22 mouse cellular contexts compared by ENCODE assay signal in genomic region chr1:68780032-68780431, GRCm38 (mm10).
DNase-seq lines count a peak whose midpoint lies in the region; ATAC-seq and TF ChIP-seq lines count a peak whose summit lies in the region.
"Had no signal": no experiment of that assay in that cellular context is flagged by ENCODE, and none has a peak within 500 bp of the region (broad histone marks: within the 10 kb centered on the region; RNA-seq: fewer than 3 reads in every experiment).

No protein-coding gene starts in this region.

- peak overlapping the region; percentile 39 for H3K4me2 ChIP-seq in heart, embryonic 15.5 days
- no peak overlapping the region for H3K4me2 ChIP-seq in forebrain, embryonic 14.5 days (ENCODE audit: low read length)
- no peak overlapping the region for H3K4me2 ChIP-seq in midbrain, embryonic 15.5 days
- H3K4me2 ChIP-seq: forebrain, embryonic 15.5 days; liver, embryonic 13.5 days had no signal

- ATAC-seq in heart, embryonic 15.5 days (replicated peaks; ENCODE audit: insufficient number of reproducible peaks, insufficient read depth, low FRiP score, low read depth), result peak; percentile 55; the same call in 1 of the 2 replicates
- ATAC-seq in forebrain, embryonic 14.5 days, result no peak
- ATAC-seq in midbrain, embryonic 15.5 days (replicated peaks), result no peak
- ATAC-seq: forebrain, embryonic 15.5 days; hindbrain, embryonic 16.5 days; intestine, postnatal 0 days; midbrain, embryonic 16.5 days had no signal

- WGBS in heart, embryonic 15.5 days, result 54% methylated on average over 1 of the region's 1 CpGs
- WGBS in heart, adult 2 months, result 68% methylated on average over 1 of the region's 1 CpGs
- WGBS in liver, adult 2 months, result 100% methylated on average over 1 of the region's 1 CpGs
- WGBS in forebrain, embryonic 14.5 days, result 94% methylated on average over 1 of the region's 1 CpGs
- WGBS in midbrain, embryonic 15.5 days, result 92% methylated on average over 1 of the region's 1 CpGs

- H3K9ac ChIP-seq in heart, embryonic 15.5 days, result no peak overlapping the region
- H3K9ac ChIP-seq in heart, adult 2 months (ENCODE audit: low read depth, low read length), result no peak overlapping the region
- H3K9ac ChIP-seq in liver, adult 2 months (ENCODE audit: low read depth, low read length), result no peak overlapping the region
- H3K9ac ChIP-seq in forebrain, embryonic 14.5 days (ENCODE audit: low read length), result no peak overlapping the region
- H3K9ac ChIP-seq in midbrain, embryonic 15.5 days, result no peak overlapping the region
- H3K9ac ChIP-seq: forebrain, embryonic 15.5 days; liver, embryonic 13.5 days had no signal

- no peaks in the 10 kb centered on the region for H3K36me3 ChIP-seq in heart, embryonic 15.5 days
- no peaks in the 10 kb centered on the region for H3K36me3 ChIP-seq in heart, adult 2 months (ENCODE audit: control insufficient read depth, insufficient read depth, low read length)
- no peaks in the 10 kb centered on the region for H3K36me3 ChIP-seq in liver, adult 2 months (ENCODE audit: control insufficient read depth, insufficient read depth, low read length)
- no peaks in the 10 kb centered on the region for H3K36me3 ChIP-seq in forebrain, embryonic 14.5 days (ENCODE audit: control insufficient read depth, insufficient read depth, low read length)
- H3K36me3 ChIP-seq in midbrain, embryonic 15.5 days (replicated peaks), result no peaks in the 10 kb centered on the region
- H3K36me3 ChIP-seq: embryonic facial prominence, embryonic 10.5 days; forebrain, embryonic 15.5 days; limb, embryonic 10.5 days; liver, embryonic 13.5 days had no signal

- no peaks in the 10 kb centered on the region for H3K79me2 ChIP-seq in heart, adult 2 months (replicated peaks; ENCODE audit: control insufficient read depth, insufficient read depth, low read length)
- H3K79me2 ChIP-seq in liver, adult 2 months (ENCODE audit: control insufficient read depth, insufficient read depth, low read length), result no peaks in the 10 kb centered on the region

- H3K9me3 ChIP-seq in heart, embryonic 15.5 days (replicated peaks), result no peaks in the 10 kb centered on the region
- H3K9me3 ChIP-seq in forebrain, embryonic 14.5 days (replicated peaks; ENCODE audit: control insufficient read depth, low read length), result no peaks in the 10 kb centered on the region
- no peaks in the 10 kb centered on the region for H3K9me3 ChIP-seq in midbrain, embryonic 15.5 days
- H3K9me3 ChIP-seq: embryonic facial prominence, embryonic 10.5 days; forebrain, embryonic 15.5 days; limb, embryonic 10.5 days; liver, embryonic 13.5 days had no signal

- TF ChIP-seq POLR2A in heart, adult 2 months (IDR thresholded peaks at IDR 0.05; ENCODE audit: insufficient read depth, low read depth, low read length), result no peak
- no peak for TF ChIP-seq POLR2A in liver, adult 2 months (IDR thresholded peaks at IDR 0.05; ENCODE audit: extremely low read depth, insufficient read depth, low read length)

- no peak for DNase-seq in heart, adult 2 months
- peak; percentile 16 for DNase-seq in liver, adult 2 months (ENCODE audit: extremely low read depth, low read depth, low spot score)
- no peak for DNase-seq in liver
- DNase-seq in Muller cell, postnatal 12 days (ENCODE audit: inconsistent ontology term), result peak; percentile 29
- peak; percentile 4 to 20 for DNase-seq in heart, postnatal 10 days
- no peak for DNase-seq in forebrain, embryonic 14.5 days (ENCODE audit: low spot score)
- DNase-seq: adrenal gland, postnatal 36 days; cerebellum, adult 2 months; liver, embryonic 13.5 days; retina, postnatal 1 day; right cerebral cortex, postnatal 4 days; thymus, postnatal 14 days had no signal

- peaks cover 9% of the 10 kb centered on the region for H3K4me1 ChIP-seq in heart, embryonic 15.5 days (replicated peaks)
- no peaks in the 10 kb centered on the region for H3K4me1 ChIP-seq in heart, adult 2 months (ENCODE audit: control insufficient read depth, insufficient read depth, low read length)
- no peaks in the 10 kb centered on the region for H3K4me1 ChIP-seq in liver, adult 2 months (ENCODE audit: control insufficient read depth, insufficient read depth, low read length)
- no peaks in the 10 kb centered on the region for H3K4me1 ChIP-seq in forebrain, embryonic 14.5 days (ENCODE audit: control insufficient read depth, insufficient read depth, low read length)
- no peaks in the 10 kb centered on the region for H3K4me1 ChIP-seq in midbrain, embryonic 15.5 days
- H3K4me1 ChIP-seq: forebrain, embryonic 15.5 days; limb, embryonic 10.5 days; liver, embryonic 13.5 days had no signal

- no peak overlapping the region for H3K4me3 ChIP-seq in heart, embryonic 15.5 days
- H3K4me3 ChIP-seq in heart, adult 2 months, result no peak overlapping the region
- H3K4me3 ChIP-seq in liver, adult 2 months (ENCODE audit: insufficient read depth, low read depth, low read length), result no peak overlapping the region
- no peak overlapping the region for H3K4me3 ChIP-seq in forebrain, embryonic 14.5 days (ENCODE audit: low read depth, low read length)
- H3K4me3 ChIP-seq in midbrain, embryonic 15.5 days, result no peak overlapping the region
- H3K4me3 ChIP-seq: embryonic facial prominence, embryonic 10.5 days; erythroblast, embryonic 14.5 days; forebrain, embryonic 15.5 days; left cerebral cortex, adult 2 months; limb, embryonic 10.5 days; liver, embryonic 13.5 days had no signal

- no peak for TF ChIP-seq EP300 in heart, adult 2 months (IDR thresholded peaks at IDR 0.05; ENCODE audit: insufficient read depth, low read depth, low read length)

- H3K27ac ChIP-seq in heart, embryonic 15.5 days, result peak overlapping the region; percentile 64
- H3K27ac ChIP-seq in heart, adult 2 months, result no peak overlapping the region
- H3K27ac ChIP-seq in liver, adult 2 months (replicated peaks; ENCODE audit: insufficient read depth, low read depth, low read length), result no peak overlapping the region
- H3K27ac ChIP-seq in forebrain, embryonic 14.5 days (ENCODE audit: low read depth, low read length), result no peak overlapping the region
- H3K27ac ChIP-seq in midbrain, embryonic 15.5 days, result no peak overlapping the region
- H3K27ac ChIP-seq: embryonic facial prominence, embryonic 10.5 days; forebrain, embryonic 15.5 days; left cerebral cortex, adult 2 months; limb, embryonic 10.5 days; liver, embryonic 13.5 days had no signal

- H3K27me3 ChIP-seq in heart, embryonic 15.5 days, result no peaks in the 10 kb centered on the region
- no peaks in the 10 kb centered on the region for H3K27me3 ChIP-seq in heart, adult 2 months (ENCODE audit: control insufficient read depth, insufficient read depth, low read length)
- no peaks in the 10 kb centered on the region for H3K27me3 ChIP-seq in liver, adult 2 months (ENCODE audit: control insufficient read depth, insufficient read depth, low read length)
- H3K27me3 ChIP-seq in forebrain, embryonic 14.5 days (replicated peaks; ENCODE audit: control insufficient read depth, insufficient read depth, low read length), result no peaks in the 10 kb centered on the region
- no peaks in the 10 kb centered on the region for H3K27me3 ChIP-seq in midbrain, embryonic 15.5 days (replicated peaks)
- H3K27me3 ChIP-seq: forebrain, embryonic 15.5 days; liver, embryonic 13.5 days had no signal

- intact Hi-C loops in heart, adult 2 months (cut with DNase I), result loop anchor here (10.0 kb wide), 1 partner anchor 325 kb away; the partner anchor contains the start of gene Erbb4
- intact Hi-C loops in heart, postnatal 10 days (cut with DNase I), result loop anchor here (10.0 kb wide), 1 partner anchor 325 kb away; the partner anchor contains the start of gene Erbb4

- no peak for TF ChIP-seq CTCF in heart, adult 2 months (IDR thresholded peaks at IDR 0.05)
- TF ChIP-seq CTCF in liver, adult 2 months (IDR thresholded peaks at IDR 0.05; ENCODE audit: low read depth, low read length), result no peak

Comparison
In these comparisons a context has a peak if more than half of its experiments do, and no peak if none do; other contexts are left out.
1. DNase-seq: peak in liver, adult 2 months (single experiment), Muller cell, postnatal 12 days (single experiment) and heart, postnatal 10 days (2 of 2); none in heart, adult 2 months (0 of 2), liver (single experiment) and forebrain, embryonic 14.5 days (single experiment).